Mouse (Mus musculus) small intestine, adult 2 months (tissue): ENCODE data around the gene Mgarp.

Experiments used
- CTCF ChIP-seq: fragments of 200-500 bp; IDR thresholded peaks from 2 replicates; pipeline ENCODE4 v1.5.1; 2012; ENCODE audit warnings: low read depth, mild to moderate bottlenecking, control low read depth, inconsistent platforms, low read length, moderate library complexity, mixed read lengths; ENCODE audit not compliant: insufficient replicate concordance, insufficient read length; ENCODE audit errors: extremely low read depth
- POLR2A ChIP-seq: fragments of 200-500 bp; IDR thresholded peaks from 2 replicates; pipeline ENCODE4 v1.6.1; 2012; ENCODE audit warnings: low read depth, mild to moderate bottlenecking, control low read depth, inconsistent platforms, low read length, moderate library complexity

GRCm38 (mm10) chr3:51339378-51339733 lies 57.2 kb downstream of the Mgarp start:
- TF ChIP-seq CTCF (no peak), POLR2A (no peak)
